Mouse (Mus musculus): Measurements from ENCODE around the gene Wdfy3. TPM values are rescaled to one million over a fixed set of nuclear protein-coding genes. Genes with fewer than 3 reads are reported as not detected.

Wdfy3 gene
- polyA plus RNA-seq, 1 experiment from 2014 or later: 25.9 TPM

DNA sequence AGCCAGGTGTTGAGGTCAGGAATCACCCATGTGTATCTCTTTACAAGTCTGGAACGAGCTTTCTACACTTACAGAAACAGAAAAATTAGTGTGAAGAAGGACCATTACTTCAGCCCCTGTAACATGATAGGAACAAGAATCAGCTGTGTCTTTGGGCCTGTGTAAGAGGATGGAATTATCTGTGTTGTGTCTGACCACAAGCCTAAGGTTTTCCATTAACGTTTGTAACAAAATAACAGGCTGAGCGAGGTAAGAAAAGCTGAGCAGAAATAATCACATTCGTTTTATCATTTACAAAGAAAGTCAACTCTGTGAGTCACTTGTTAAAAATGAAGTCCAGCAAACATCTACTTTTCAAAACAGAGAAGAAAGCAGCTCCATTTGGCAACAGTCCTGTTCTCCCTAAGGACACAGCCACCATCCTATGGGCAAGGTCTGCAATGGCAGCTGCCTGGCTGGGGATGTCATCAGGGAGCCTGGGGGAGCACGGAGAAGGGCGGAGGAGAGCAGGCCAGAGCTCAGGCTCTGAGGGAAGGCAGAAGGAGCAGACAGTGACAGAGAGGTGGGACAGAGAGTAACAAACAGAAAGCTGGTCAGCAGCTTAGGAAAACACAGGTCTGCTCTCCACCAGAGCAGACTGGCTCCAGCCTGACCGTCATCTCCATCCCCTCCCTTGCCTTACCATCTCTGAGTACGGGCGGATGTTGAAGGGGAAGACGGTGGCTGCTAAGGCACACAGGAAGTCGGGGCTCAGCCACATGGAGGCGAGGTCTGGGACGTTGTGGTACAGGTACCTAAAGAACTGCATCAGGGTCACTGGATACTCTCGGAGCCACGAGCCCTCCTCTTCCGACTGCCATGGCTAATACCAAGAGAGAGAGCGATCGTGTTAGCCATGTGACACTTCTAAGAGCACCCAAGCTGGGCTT is 173.7 kb downstream of the Wdfy3 start:
- H3K9me3 ChIP-seq (ENCODE audit: control insufficient read depth, low read length): no peaks in the 10 kb centered on the region
- ATAC-seq (ENCODE audit: low FRiP score) (no peak), DNase-seq (ENCODE audit: low spot score, missing footprints) (no peak)
- H3K9ac ChIP-seq (ENCODE audit: low read length): no peak overlapping the region
- H3K4me3 ChIP-seq (ENCODE audit: low read depth, low read length): no peak overlapping the region
- H3K27me3 ChIP-seq (ENCODE audit: control insufficient read depth, insufficient read depth, low read length): no peaks in the 10 kb centered on the region
- H3K4me2 ChIP-seq: no peak overlapping the region
- WGBS: 91% methylated on average over 18 of the region's 18 CpGs
- no peaks in the 10 kb centered on the region for H3K4me1 ChIP-seq (ENCODE audit: control insufficient read depth, insufficient read depth, low read length)
- no peak overlapping the region for H3K27ac ChIP-seq (ENCODE audit: low read depth, low read length)
- peaks cover 20% of the 10 kb centered on the region for H3K36me3 ChIP-seq (ENCODE audit: control insufficient read depth, insufficient read depth, low read length)

DNA sequence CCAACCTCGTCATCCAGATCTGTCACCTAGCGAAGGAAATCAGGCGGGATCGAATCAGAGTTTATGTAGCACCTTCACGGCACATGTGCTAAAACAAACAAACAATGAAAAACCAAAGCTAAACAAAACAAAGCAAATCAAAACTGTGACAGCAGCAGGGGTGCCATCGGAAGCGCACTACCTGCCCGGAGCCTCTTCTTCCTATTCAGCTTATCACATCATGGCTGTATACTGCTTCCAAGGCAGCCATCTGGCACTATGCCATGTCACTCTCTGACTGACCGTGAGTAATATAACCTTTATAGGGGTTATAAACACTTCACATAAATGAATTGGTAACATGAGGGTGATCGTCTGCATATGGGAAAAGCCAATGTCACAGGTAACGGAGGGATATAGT is 174.6 kb downstream of the Wdfy3 start:
- WGBS: 92% methylated on average over 11 of the region's 11 CpGs

DNA sequence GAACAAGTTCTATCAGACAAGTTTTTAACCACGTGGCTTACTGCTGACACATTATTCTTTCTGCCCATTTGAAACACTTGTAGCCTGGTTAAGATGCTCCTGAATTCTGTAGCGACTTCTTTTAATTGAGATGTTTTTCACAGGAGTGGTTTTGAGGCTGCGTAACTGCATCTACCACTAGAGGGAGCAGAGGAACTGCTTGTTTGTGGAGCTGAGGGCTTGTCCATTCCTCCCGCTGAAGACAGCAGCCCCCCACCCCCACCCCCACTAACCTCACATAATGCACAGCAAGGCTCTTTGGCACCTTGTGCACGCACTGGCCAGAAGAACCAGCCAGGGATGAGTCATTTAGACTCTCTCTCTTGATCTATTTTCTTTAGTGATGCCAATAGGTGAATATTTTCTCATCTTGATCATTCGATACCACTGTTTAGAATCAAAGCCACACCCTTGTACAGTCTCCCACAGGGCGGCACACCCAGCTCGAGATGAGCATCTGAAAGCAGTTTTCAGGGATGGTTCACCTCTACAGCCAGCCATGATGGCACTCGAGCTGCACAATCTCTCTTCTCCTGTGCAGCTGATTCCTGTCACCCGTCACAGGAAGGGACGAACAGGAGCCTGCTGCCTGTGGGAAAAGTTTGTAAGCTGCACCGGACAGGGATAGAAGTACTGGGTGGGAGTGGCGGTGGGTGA is 175.8 kb downstream of the Wdfy3 start:
- DNase-seq (ENCODE audit: low spot score, missing footprints): no peak
- no peak overlapping the region for H3K27ac ChIP-seq (ENCODE audit: low read depth, low read length)
- 72% methylated on average over 13 of the region's 13 CpGs for WGBS
- no peak for ATAC-seq (ENCODE audit: low FRiP score)
- H3K9me3 ChIP-seq (ENCODE audit: control insufficient read depth, low read length): no peaks in the 10 kb centered on the region
- no peaks in the 10 kb centered on the region for H3K27me3 ChIP-seq (ENCODE audit: control insufficient read depth, insufficient read depth, low read length)
- H3K4me1 ChIP-seq (ENCODE audit: control insufficient read depth, insufficient read depth, low read length): no peaks in the 10 kb centered on the region
- no peak overlapping the region for H3K9ac ChIP-seq (ENCODE audit: low read length)
- H3K36me3 ChIP-seq (ENCODE audit: control insufficient read depth, insufficient read depth, low read length): peaks cover 20% of the 10 kb centered on the region
- H3K4me3 ChIP-seq (ENCODE audit: low read depth, low read length): no peak overlapping the region
- H3K4me2 ChIP-seq: no peak overlapping the region

More for the DNA sequence above, 174.6 kb downstream of the Wdfy3 start:
- Histone ChIP-seq H3K27ac (ENCODE audit: low read depth, low read length) (no peak overlapping the region), H3K4me2 (no peak overlapping the region), H3K9ac (ENCODE audit: low read length) (no peak overlapping the region), H3K4me3 (ENCODE audit: low read depth, low read length) (no peak overlapping the region), H3K9me3 (ENCODE audit: control insufficient read depth, low read length) (no peaks in the 10 kb centered on the region), H3K27me3 (ENCODE audit: control insufficient read depth, insufficient read depth, low read length) (no peaks in the 10 kb centered on the region), H3K4me1 (ENCODE audit: control insufficient read depth, insufficient read depth, low read length) (no peaks in the 10 kb centered on the region), H3K36me3 (ENCODE audit: control insufficient read depth, insufficient read depth, low read length) (peaks cover 20% of the 10 kb centered on the region)
- no peak for ATAC-seq (ENCODE audit: low FRiP score)
- DNase-seq (ENCODE audit: low spot score, missing footprints): no peak

DNA sequence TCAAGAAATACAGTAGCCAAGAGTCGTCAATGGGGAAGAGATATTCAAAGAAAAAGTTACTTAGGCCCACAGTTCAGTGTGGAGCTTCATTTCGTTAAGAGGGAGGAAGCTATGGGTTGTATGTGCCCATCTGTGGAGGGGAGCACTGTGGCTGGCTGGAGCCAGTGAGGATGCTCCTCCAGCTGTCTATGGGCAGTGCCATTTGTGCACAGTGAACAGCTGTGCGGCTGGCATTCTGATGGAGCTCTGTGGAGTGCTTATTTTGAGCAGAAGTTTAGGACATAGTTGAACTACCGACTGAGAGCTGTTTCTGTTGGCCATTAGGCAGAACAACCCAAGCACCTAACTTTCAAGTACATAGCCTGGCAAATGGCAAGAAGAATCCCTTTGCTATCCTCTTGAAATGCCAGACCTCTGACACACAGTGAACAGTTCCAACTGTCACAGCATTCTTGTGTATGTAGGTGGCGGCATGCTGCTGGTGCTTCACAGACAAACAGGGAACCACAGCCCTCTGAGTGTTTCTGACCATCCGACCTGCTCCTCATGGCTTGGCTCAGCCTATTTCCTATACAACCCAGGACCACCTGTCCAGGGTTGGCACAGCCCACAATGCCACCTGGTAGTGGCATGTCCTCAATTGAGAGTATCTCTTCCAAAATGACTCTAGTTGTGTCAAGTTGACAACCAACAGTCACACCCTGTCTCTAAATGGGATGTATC is 177.9 kb downstream of the Wdfy3 start:
- no peak overlapping the region for H3K4me2 ChIP-seq
- DNase-seq (ENCODE audit: low spot score, missing footprints): no peak
- H3K27ac ChIP-seq (ENCODE audit: low read depth, low read length): no peak overlapping the region
- peaks cover 31% of the 10 kb centered on the region for H3K36me3 ChIP-seq (ENCODE audit: control insufficient read depth, insufficient read depth, low read length)
- no peak for ATAC-seq (ENCODE audit: low FRiP score)
- H3K4me3 ChIP-seq (ENCODE audit: low read depth, low read length): no peak overlapping the region
- H3K9me3 ChIP-seq (ENCODE audit: control insufficient read depth, low read length): no peaks in the 10 kb centered on the region
- 91% methylated on average over 6 of the region's 6 CpGs for WGBS
- H3K9ac ChIP-seq (ENCODE audit: low read length): no peak overlapping the region
- no peaks in the 10 kb centered on the region for H3K4me1 ChIP-seq (ENCODE audit: control insufficient read depth, insufficient read depth, low read length)
- no peaks in the 10 kb centered on the region for H3K27me3 ChIP-seq (ENCODE audit: control insufficient read depth, insufficient read depth, low read length)

DNA sequence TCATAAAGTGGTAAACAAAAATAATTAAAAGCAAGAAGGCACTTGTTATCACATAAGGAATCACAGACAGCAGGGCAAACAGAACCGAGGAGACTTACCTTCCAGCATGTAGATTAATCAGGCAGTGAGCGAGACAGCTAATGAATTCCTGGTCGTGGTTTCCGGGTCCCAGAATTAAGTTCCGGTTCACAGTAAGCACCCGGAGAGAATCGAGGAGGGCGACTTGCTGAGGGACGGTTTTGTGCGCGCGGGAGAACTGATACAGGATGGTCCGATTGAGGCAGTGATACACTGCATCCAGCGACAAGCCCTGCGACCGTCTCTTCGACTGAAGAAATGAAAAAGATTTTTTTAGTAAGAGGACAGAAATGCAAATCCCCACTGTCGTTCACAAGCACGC is 181.7 kb downstream of the Wdfy3 start:
- Histone ChIP-seq H3K9ac (ENCODE audit: low read length) (no peak overlapping the region), H3K27ac (ENCODE audit: low read depth, low read length) (no peak overlapping the region), H3K9me3 (ENCODE audit: control insufficient read depth, low read length) (no peaks in the 10 kb centered on the region), H3K27me3 (ENCODE audit: control insufficient read depth, insufficient read depth, low read length) (no peaks in the 10 kb centered on the region), H3K36me3 (ENCODE audit: control insufficient read depth, insufficient read depth, low read length) (peaks cover 29% of the 10 kb centered on the region), H3K4me2 (no peak overlapping the region), H3K4me3 (ENCODE audit: low read depth, low read length) (no peak overlapping the region), H3K4me1 (ENCODE audit: control insufficient read depth, insufficient read depth, low read length) (no peaks in the 10 kb centered on the region)
- ATAC-seq (ENCODE audit: low FRiP score) (no peak), DNase-seq (ENCODE audit: low spot score, missing footprints) (no peak)
- WGBS: 95% methylated on average over 19 of the region's 19 CpGs

DNA sequence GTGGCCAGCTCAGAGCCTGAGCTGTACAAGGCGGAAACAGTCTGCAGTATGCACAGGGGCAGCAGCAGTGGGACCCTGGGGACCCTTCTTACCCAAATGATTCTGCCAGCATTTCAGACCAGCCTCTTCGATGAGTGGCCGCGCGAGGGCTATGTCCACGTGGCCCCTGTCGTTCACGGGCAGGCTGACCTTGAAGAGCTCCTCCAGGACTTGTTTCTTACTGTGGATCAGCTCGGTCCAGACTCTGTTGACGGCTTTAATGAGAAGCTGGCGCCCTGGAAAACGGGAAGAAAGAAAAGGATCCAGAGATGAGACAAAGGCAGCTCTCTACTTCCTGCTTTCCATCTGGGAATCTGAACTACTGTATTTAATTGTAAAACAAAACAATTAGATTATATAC is 184.7 kb downstream of the Wdfy3 start:
- no peak for ATAC-seq (ENCODE audit: low FRiP score)
- Histone ChIP-seq H3K9me3 (ENCODE audit: control insufficient read depth, low read length) (no peaks in the 10 kb centered on the region), H3K4me3 (ENCODE audit: low read depth, low read length) (no peak overlapping the region), H3K27ac (ENCODE audit: low read depth, low read length) (no peak overlapping the region), H3K9ac (ENCODE audit: low read length) (no peak overlapping the region), H3K36me3 (ENCODE audit: control insufficient read depth, insufficient read depth, low read length) (peaks cover 44% of the 10 kb centered on the region), H3K4me1 (ENCODE audit: control insufficient read depth, insufficient read depth, low read length) (no peaks in the 10 kb centered on the region), H3K4me2 (no peak overlapping the region), H3K27me3 (ENCODE audit: control insufficient read depth, insufficient read depth, low read length) (no peaks in the 10 kb centered on the region)
- DNase-seq (ENCODE audit: low spot score, missing footprints): no peak
- WGBS: 97% methylated on average over 12 of the region's 12 CpGs

DNA sequence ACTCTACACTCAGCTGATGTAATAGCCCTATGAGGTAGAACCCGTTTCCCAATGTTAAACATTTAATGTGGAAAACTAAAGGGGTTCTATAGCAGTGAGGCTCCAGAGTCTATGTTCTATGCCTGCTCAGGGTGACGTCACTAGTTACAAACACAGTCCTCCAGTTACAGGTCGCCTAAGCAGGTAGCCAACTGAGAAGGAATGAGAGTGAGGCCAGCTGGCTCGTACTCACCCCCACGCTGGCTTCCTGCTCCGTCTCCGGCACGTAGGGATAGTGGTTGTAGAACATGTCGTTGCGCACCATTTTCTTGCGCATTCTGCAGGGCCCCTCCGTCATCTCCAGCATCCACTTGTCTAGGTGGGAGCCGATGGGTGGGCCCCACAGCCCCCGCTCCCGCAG is 187.5 kb downstream of the Wdfy3 start:
- Histone ChIP-seq H3K9me3 (ENCODE audit: control insufficient read depth, low read length) (no peaks in the 10 kb centered on the region), H3K4me2 (no peak overlapping the region), H3K9ac (ENCODE audit: low read length) (no peak overlapping the region), H3K27ac (ENCODE audit: low read depth, low read length) (no peak overlapping the region), H3K4me3 (ENCODE audit: low read depth, low read length) (no peak overlapping the region), H3K36me3 (ENCODE audit: control insufficient read depth, insufficient read depth, low read length) (peaks cover 39% of the 10 kb centered on the region), H3K4me1 (ENCODE audit: control insufficient read depth, insufficient read depth, low read length) (no peaks in the 10 kb centered on the region), H3K27me3 (ENCODE audit: control insufficient read depth, insufficient read depth, low read length) (no peaks in the 10 kb centered on the region)
- 95% methylated on average over 15 of the region's 15 CpGs for WGBS
- ATAC-seq (ENCODE audit: low FRiP score): no peak
- no peak for DNase-seq (ENCODE audit: low spot score, missing footprints)

DNA sequence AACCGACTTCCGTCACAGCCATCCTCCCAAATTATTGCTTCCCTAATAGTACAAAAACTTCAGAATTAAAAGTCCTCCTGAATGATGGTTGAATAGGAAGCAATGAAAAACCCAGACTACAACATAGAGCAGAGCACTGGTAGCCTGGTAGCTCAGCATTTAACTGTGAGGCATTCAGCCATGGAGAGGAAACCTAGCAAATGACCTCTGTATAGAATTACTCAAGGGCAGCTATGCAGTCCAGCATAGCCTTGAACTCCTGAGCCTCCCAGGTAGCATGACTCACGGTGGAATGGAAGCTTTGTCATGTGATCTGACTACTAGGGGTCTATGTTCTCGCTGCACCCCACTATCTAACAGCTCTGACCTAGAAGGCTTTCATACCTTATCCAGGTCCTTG is 189.8 kb downstream of the Wdfy3 start:
- no peaks in the 10 kb centered on the region for H3K9me3 ChIP-seq (ENCODE audit: control insufficient read depth, low read length)
- no peak overlapping the region for H3K9ac ChIP-seq (ENCODE audit: low read length)
- no peak for DNase-seq (ENCODE audit: low spot score, missing footprints)
- no peak overlapping the region for H3K4me3 ChIP-seq (ENCODE audit: low read depth, low read length)
- peaks cover 35% of the 10 kb centered on the region for H3K36me3 ChIP-seq (ENCODE audit: control insufficient read depth, insufficient read depth, low read length)
- no peak overlapping the region for H3K4me2 ChIP-seq
- H3K27me3 ChIP-seq (ENCODE audit: control insufficient read depth, insufficient read depth, low read length): no peaks in the 10 kb centered on the region
- WGBS: 89% methylated on average over 4 of the region's 4 CpGs
- no peak overlapping the region for H3K27ac ChIP-seq (ENCODE audit: low read depth, low read length)
- H3K4me1 ChIP-seq (ENCODE audit: control insufficient read depth, insufficient read depth, low read length): no peaks in the 10 kb centered on the region
- ATAC-seq (ENCODE audit: low FRiP score): no peak

DNA sequence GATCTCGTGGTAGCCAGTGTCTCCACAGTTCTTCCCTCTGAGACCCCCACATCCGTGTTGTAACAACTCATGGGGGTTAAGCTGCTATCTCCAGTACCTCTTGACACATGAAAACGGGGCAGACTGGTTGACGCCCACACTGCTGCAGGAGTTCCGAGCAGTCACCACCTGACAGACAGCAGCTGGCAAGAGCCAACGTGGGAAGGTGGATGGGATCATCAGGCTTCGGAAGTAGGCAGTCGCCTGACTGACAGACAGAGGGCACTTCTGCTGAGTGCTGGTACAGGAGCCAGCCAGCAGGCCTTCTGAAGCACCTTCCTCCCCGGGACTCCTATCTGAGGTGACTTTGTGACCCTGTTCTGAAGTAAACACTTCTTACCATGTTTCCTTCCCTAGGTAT is 191.3 kb downstream of the Wdfy3 start:
- Histone ChIP-seq H3K36me3 (ENCODE audit: control insufficient read depth, insufficient read depth, low read length) (peaks cover 33% of the 10 kb centered on the region), H3K4me3 (ENCODE audit: low read depth, low read length) (no peak overlapping the region), H3K4me2 (no peak overlapping the region), H3K4me1 (ENCODE audit: control insufficient read depth, insufficient read depth, low read length) (no peaks in the 10 kb centered on the region), H3K27me3 (ENCODE audit: control insufficient read depth, insufficient read depth, low read length) (no peaks in the 10 kb centered on the region), H3K9me3 (ENCODE audit: control insufficient read depth, low read length) (no peaks in the 10 kb centered on the region), H3K9ac (ENCODE audit: low read length) (no peak overlapping the region), H3K27ac (ENCODE audit: low read depth, low read length) (no peak overlapping the region)
- ATAC-seq (ENCODE audit: low FRiP score): no peak
- WGBS: 85% methylated on average over 9 of the region's 9 CpGs
- no peak for DNase-seq (ENCODE audit: low spot score, missing footprints)

All from midbrain, embryonic 11.5 days (tissue).